Mouse (Mus musculus) spleen, embryonic (tissue): ENCODE results near the gene Slc7a15.

Experiments
- CTCF ChIA-PET: fragments of 350-600 bp; sonication (Branson Sonifier 250); formaldehyde crosslinking; loops from one replicate; lab custom pipeline; 2022; lab: Charles Lee

Slc7a15 gene

DNA sequence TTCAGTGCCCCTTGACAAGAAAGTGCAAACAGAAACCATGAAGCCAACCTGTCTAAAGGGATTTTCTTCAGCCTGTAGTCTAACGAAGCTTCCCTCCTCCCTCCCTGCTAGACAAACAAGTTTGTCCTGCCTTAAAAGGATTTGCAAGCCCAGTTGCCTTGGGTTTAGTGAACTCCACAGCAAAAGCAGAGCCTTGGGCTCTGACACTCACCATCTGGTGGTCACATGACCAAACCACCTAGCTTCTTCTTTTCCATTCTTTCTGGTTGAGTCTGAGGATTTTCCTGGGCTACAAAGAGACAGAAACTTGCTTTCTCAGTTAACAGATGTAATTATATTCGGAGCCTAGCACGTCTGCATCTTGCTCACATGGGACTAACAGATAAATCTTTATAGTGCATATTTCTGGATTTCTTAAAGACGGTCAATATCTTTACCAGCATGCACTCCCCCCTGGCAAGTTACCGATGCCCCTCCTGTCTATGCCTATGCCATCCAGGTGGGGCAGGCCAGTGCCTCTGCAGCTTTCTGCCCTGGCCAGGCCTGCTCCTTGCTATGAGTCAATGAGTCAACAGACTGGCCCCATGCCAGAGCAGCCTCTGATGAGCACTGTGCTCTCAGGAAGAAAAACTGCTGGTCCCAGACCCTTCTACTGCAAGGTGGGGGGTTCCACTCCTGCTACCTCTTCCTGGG is 110.8 kb downstream of the Slc7a15 start:
- CTCF ChIA-PET = interaction anchor here (0.6 kb wide), 1 partner anchor 9 kb away, joined by 8 read pairs; no protein-coding TSS in a partner anchor

DNA sequence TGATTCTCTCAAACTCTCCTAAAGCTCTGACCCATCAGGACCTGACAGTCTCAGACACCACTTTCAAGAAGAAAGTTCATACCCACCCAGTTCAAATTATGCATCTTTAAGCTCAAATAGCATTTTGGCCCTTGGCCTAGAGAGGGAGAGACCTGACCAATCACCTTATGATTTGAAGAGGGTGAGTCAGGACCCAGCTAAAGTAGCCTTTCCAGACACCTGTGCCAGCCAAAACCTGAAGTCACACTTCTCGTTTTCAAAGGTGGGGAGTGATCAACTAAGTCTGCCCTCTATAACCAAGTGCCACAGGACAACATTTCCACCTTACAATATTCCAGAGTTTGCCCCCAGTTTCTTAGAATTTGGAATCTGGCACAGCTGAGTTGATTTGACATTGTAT is 111.6 kb downstream of the Slc7a15 start:
- CTCF ChIA-PET = no interaction called here

DNA sequence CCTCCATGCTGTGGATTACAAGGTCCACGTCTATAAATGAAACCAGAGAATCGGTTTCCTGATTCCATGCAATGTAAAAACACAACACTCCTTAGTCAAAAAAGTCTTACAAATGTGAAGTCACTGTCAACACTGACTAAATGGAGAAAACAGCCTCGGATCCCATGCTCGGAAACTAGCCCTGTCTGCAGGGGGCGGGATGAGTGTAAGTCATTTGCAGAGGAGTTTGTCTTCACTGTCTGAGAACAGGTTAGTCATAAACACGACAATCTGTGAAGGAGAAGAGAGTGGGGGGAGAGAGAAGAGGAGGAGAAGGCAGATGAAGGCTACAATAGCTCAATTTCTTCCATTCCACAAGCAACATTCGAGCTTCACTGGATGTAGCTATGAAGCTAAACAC is 113.6 kb downstream of the Slc7a15 start:
- CTCF ChIA-PET = no interaction called here

DNA sequence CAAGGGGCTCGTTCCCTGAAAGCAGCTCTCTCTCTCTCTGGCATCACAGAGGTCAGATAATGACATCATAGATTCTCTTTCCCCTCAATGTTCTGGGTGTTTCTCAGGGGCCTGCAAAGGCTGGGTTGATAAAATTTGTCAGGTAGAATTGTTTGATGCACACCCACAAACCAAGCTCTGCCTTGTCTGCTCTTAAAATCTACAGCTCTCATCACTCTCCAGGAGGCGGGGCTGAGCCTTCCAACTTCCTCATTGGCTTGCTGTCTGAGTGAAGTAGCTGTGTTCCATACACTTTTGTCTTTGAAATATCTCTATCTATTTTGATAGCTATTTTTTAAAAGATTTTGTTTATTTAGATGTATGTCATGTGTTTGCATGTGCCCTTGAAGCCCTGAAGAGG is 116.7 kb downstream of the Slc7a15 start:
- CTCF ChIA-PET = interaction anchor here (0.7 kb wide), 1 partner anchor 71 kb away, joined by 3 read pairs; no protein-coding TSS in a partner anchor
